Mouse (Mus musculus) hindbrain, postnatal 0 days (tissue): ENCODE results near the gene Slc7a6. TPM values are rescaled to one million over a fixed set of nuclear protein-coding genes. Genes with fewer than 3 reads are reported as not detected.

Experiments
- ATAC-seq: fragments of 200-750 bp; cut with Nextera tagmentation; 2 replicates; pipeline ENCODE4 v1.8.0; 2017; ENCODE audit warnings: mild to moderate bottlenecking, moderate TSS enrichment, moderate library complexity
- DNase-seq: peaks from one replicate; pipeline ENCODE4 v3.0.0-alpha.2; 2015; ENCODE audit warnings: low spot score
- H3K27ac ChIP-seq: fragments of 300-500 bp; sonication (generic); 2 replicates; pipeline ENCODE4 v1.5.1; 2014; ENCODE audit warnings: mild to moderate bottlenecking
- H3K27me3 ChIP-seq: fragments of 300-500 bp; sonication (generic); 2 replicates; pipeline ENCODE4 v1.6.1; 2014; ENCODE audit warnings: low read length, mixed read lengths; ENCODE audit not compliant: insufficient read depth
- H3K36me3 ChIP-seq: fragments of 300-500 bp; sonication (generic); 2 replicates; pipeline ENCODE4 v1.6.1; 2014; ENCODE audit warnings: low read length, mixed read lengths; ENCODE audit not compliant: insufficient read depth
- H3K4me1 ChIP-seq: fragments of 300-500 bp; sonication (generic); 2 replicates; pipeline ENCODE4 v1.6.1; 2014; ENCODE audit warnings: antibody characterized with exemption, low read length, mixed read lengths; ENCODE audit not compliant: insufficient read depth
- H3K4me2 ChIP-seq: fragments of 300-500 bp; sonication (generic); 2 replicates; pipeline ENCODE4 v1.6.1; 2014; ENCODE audit warnings: low read depth, mild to moderate bottlenecking, low read length, moderate library complexity, mixed read lengths
- H3K4me3 ChIP-seq: fragments of 300-500 bp; sonication (generic); 2 replicates; pipeline ENCODE4 v1.5.1; 2014; ENCODE audit warnings: low read length
- H3K9ac ChIP-seq: fragments of 300-500 bp; sonication (generic); replicated peaks from 2 replicates; pipeline ENCODE4 v1.6.1; 2014; ENCODE audit warnings: mild to moderate bottlenecking, low read length, moderate library complexity, mixed read lengths
- H3K9me3 ChIP-seq: fragments of 300-500 bp; sonication (generic); 2 replicates; pipeline ENCODE4 v1.6.1; 2016; ENCODE audit warnings: low read length, mixed read lengths
- CTCF ChIP-seq: IDR thresholded peaks from 2 replicates; pipeline ENCODE4 v1.5.1; 2016; ENCODE audit warnings: antibody characterized with exemption, control low read depth, low read depth
- WGBS: fragments of 180-500 bp; shearing (Covaris S2); extraction: QIAGEN DNeasy Blood & Tissue Kit; methylation state at CpG from one replicate; pipeline ENCODE4 v1.1.7; 2014; 5-methylcytosine and 5-hydroxymethylcytosine counted together
- polyA plus RNA-seq: library from polyadenylated mRNA; unstranded; fragments of >200 nt; fragmentation: Nextera tagmentation; extraction: Ambion mirVana; gene quantifications from 2 replicates; pipeline ENCODE4 v1.2.1, GENCODE M21; 2015
- total RNA-seq: library from RNA; depleted of rRNA; stranded (reverse); fragments of >200 nt; gene quantifications from 2 replicates; pipeline ENCODE4 v1.2.3, GENCODE M21; 2014

Slc7a6 gene
- total and polyA plus RNA-seq, 2 experiments from 2014 or later, result 39.1 to 53.2 TPM

DNA sequence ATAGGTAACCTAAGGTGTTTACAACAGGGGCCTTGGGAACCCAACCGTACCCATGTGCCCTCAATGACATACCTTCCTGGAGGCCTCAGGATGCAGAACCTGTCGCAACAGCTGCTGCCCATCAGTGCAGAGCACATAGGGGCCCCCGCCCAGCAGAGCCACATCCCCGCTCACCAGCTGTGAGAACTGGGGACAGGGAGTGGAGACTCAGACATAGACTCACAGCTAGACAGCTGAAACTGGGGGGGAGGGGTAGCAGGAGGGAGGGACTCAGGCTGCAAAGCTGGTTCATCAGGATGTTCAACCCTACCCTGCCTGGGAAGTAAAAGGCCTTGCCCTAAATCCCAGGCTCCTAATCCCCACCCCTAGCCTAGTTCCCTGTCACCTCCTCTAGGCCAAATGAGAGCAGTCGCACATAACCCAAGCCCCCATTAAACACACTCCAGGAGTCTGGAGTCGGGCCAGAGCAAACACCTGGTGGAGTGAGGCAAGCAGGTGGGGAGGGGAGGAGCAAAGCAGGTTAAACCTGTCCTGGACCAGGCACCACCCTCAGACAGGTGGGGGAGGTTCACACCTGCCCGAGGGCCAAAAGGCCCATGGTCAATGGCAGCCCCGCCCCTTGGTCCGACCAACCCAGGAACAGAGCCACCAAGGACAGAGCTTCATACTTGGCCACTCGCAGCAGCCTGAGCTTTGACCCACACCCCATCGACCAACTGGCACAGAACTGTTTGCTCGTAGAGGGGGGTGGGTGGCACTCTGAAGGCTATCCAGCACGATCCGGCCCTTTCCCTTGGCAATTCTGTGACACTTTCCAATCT, 33.7 kb upstream of the Slc7a6 start:
- 28% methylated on average over 14 of the region's 14 CpGs for WGBS
- H3K4me1 ChIP-seq, result peaks cover 20% of the 10 kb centered on the region
- H3K4me2 ChIP-seq, result no peak overlapping the region
- TF ChIP-seq CTCF, result no peak
- ATAC-seq (no peak), DNase-seq (no peak)
- H3K36me3 ChIP-seq, result peaks cover 9% of the 10 kb centered on the region; the same call in 1 of the 2 replicates
- H3K9me3 ChIP-seq, result no peaks in the 10 kb centered on the region
- H3K27me3 ChIP-seq, result peaks cover 32% of the 10 kb centered on the region
- no peak overlapping the region for H3K27ac ChIP-seq
- no peak overlapping the region for H3K4me3 ChIP-seq
- H3K9ac ChIP-seq, result no peak overlapping the region

DNA sequence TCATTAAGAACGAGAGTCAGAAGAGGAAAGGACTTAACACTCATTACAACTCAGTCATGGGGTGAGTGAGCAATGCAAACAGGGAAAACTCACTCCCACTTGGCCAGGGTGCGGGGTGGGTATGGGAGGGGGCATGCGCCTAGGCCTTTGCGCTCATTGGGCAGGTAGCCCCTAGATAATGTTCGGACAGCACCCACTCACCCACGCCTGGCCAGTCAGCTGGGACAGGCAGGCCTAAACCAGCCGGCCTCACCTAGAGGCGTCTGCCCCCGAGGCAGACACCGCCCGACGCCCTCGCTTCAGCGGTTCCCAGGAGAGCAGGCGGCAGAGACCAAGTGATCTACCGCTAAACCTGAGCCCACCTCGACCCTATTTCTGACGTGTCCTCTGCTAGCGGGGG, 33.0 kb upstream of the Slc7a6 start:
- Histone ChIP-seq H3K27me3 (peaks cover 32% of the 10 kb centered on the region), H3K4me3 (no peak overlapping the region), H3K27ac (no peak overlapping the region), H3K4me2 (peak overlapping the region; percentile 88), H3K36me3 (peaks cover 2% of the 10 kb centered on the region; the same call in 1 of the 2 replicates), H3K9ac (no peak overlapping the region), H3K4me1 (peaks cover 20% of the 10 kb centered on the region), H3K9me3 (no peaks in the 10 kb centered on the region)
- WGBS, result 9% methylated on average over 19 of the region's 19 CpGs
- no peak for DNase-seq
- no peak for TF ChIP-seq CTCF
- ATAC-seq, result no peak

DNA sequence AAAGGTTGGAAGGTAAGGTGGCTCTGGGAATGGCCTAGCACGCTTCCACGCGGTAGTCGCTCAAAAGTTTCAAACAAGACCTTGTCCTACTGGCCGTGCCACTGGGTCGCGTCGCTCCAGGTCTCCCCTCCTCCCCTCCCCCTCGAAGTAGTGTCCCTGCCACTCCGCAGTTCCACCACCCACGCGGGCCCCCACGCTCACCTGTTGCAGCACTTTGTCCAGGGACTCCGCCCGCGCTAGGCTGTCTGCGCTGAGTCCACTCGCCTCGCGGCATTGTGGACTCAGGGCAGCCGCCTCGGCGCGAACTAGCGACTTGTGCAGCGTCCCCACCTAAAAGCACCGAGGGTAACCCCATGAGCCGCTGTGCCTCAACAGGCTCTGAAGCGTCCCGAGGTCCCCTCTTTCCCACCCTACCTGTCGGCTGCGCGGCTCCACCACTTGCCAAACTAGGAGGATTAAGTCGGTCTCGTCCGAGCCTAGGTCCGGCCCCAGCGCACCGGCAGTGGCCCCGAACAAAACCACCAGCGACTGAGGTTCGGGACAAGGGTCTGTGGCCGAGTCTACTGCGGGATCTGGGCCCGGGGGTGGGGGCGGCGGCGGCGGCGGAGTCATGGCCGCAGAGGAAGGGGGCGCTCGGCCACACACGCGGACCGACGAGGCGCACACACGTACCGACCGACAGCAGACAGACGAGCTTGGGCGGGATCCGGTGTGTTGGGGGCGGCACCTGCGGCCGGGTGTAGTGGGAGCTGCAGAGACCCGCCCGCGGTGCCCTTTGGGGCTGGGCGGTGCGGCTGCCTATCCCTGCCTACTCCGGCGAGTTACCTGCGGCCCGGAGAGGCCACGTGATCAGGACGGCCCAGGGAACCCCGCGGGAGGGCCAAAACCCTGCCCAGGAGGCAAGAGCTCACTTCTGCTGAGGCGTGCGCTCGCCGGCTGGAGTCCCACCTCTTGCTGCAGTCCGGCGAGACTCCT, 32.2 kb upstream of the Slc7a6 start, which contains the start of gene Esrp2:
TSS of gene Esrp2 (minus strand) at position 819 of the 975 bp plus-strand sequence.
- DNase-seq (no peak), ATAC-seq (no peak)
- H3K4me3 ChIP-seq, result peak within 1 kb of the TSS; percentile 48
- no peaks in the 10 kb centered on the region for H3K36me3 ChIP-seq
- no peak for TF ChIP-seq CTCF
- H3K4me2 ChIP-seq, result peak within 1 kb of the TSS; percentile 88
- no peaks in the 10 kb centered on the region for H3K9me3 ChIP-seq
- H3K27ac ChIP-seq, result no peak within 1 kb of the TSS
- under 1% methylated on average over 77 of the region's 86 CpGs for WGBS
- peaks cover 20% of the 10 kb centered on the region for H3K4me1 ChIP-seq
- peak within 1 kb of the TSS; percentile 24 for H3K9ac ChIP-seq
- H3K27me3 ChIP-seq, result peaks cover 32% of the 10 kb centered on the region

DNA sequence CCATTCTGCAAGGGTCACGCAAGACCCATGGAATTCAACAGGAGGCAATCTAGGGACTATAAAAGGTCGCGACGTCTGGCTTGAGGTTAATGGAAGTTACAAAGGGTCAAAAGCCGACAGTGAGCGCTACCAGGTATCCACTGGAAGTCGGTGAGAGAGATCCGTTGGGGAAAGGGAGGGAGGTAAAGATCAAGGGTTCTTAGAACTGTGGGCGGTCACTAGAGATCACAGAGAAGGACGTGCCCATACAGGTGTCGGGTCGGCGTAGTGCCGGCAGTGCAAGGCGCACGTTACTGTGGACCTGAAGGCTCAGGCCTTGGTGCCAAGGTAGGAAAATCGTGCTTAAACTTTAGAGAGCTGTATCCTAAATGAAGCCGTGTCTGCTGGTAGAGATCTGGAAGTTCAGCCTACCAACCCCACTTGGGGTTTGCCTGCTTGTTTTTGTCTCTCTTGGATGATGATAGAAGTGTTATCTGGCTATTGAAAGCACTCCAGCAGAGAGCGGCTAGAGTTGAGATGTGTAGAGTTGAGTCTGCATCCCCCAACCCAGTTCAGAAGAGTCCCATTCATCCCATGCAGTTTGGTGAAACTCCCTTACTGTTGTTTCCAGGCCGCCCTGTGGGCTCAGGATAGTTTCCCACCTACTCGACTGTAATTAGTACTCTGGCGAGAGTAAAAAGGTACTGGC, 31.3 kb upstream of the Slc7a6 start:
- Histone ChIP-seq H3K27me3 (peaks cover 32% of the 10 kb centered on the region), H3K9me3 (no peaks in the 10 kb centered on the region), H3K4me3 (peak overlapping the region; percentile 48), H3K4me1 (peaks cover 20% of the 10 kb centered on the region), H3K36me3 (no peaks in the 10 kb centered on the region), H3K27ac (no peak overlapping the region), H3K4me2 (peak overlapping the region; percentile 88), H3K9ac (peak overlapping the region; percentile 24)
- no peak for TF ChIP-seq CTCF
- ATAC-seq (no peak), DNase-seq (no peak)
- WGBS, result 5% methylated on average over 22 of the region's 22 CpGs

DNA sequence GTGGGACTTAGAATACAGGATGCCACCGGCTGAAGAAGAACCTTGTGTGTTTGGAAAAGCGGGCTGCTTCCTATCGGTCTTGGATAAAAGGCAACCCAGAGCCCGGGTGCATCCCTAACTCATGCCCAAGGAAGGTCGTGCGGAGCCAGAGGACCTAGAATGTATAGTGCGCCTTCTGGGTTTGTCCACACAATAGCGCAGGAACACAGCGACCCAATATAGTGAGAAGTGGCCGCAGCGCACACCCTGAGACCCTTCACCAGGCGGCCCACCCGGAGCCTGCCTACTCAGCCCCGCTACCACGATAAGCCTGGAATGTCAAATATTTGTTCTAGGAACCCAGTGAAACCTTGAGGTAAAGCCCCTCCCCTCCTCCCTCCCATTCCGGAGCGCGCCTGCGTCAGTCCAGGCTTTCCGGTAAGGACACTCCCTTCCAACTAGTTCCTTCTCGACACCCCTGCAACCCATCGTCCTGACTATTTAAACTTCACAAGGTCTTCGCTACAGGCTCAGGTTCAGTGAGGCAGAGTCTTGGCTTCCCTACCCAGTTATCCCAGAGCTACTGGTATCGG, 30.7 kb upstream of the Slc7a6 start:
- H3K4me1 ChIP-seq, result peaks cover 20% of the 10 kb centered on the region
- H3K27ac ChIP-seq, result no peak overlapping the region
- H3K36me3 ChIP-seq, result no peaks in the 10 kb centered on the region
- peak; percentile 42 for DNase-seq
- TF ChIP-seq CTCF, result no peak
- WGBS, result 1% methylated on average over 24 of the region's 24 CpGs
- H3K4me3 ChIP-seq, result peak overlapping the region; percentile 48
- peak overlapping the region; percentile 24 for H3K9ac ChIP-seq
- peaks cover 32% of the 10 kb centered on the region for H3K27me3 ChIP-seq
- ATAC-seq, result no peak
- peak overlapping the region; percentile 88 for H3K4me2 ChIP-seq
- no peaks in the 10 kb centered on the region for H3K9me3 ChIP-seq

- ATAC-seq (no peak), DNase-seq (no peak)
- H3K27me3 ChIP-seq, result peaks cover 32% of the 10 kb centered on the region
- peak overlapping the region; percentile 88 for H3K4me2 ChIP-seq
- H3K4me1 ChIP-seq, result peaks cover 20% of the 10 kb centered on the region
- no peaks in the 10 kb centered on the region for H3K36me3 ChIP-seq
- no peak overlapping the region; the same call in 1 of the 2 replicates for H3K9ac ChIP-seq
- H3K27ac ChIP-seq, result no peak overlapping the region
- WGBS, result 25% methylated on average over 7 of the region's 7 CpGs
- no peaks in the 10 kb centered on the region for H3K9me3 ChIP-seq
- peak overlapping the region; percentile 48 for H3K4me3 ChIP-seq
- TF ChIP-seq CTCF, result no peak
Measured at GRCm38 (mm10) chr8:106138616-106139015, 30.0 kb upstream of the Slc7a6 start.
